Mouse (Mus musculus) splenic B cell, adult 2 months (primary cell): Measurements from ENCODE around the gene Myb.

Experiments used
- DNase-seq: peaks from one replicate; pipeline ENCODE4 v3.0.0-alpha.2; 2011; ENCODE audit warnings: low read depth, low spot score
- H3K27me3 ChIP-seq: 2 replicates; pipeline ENCODE4 v1.6.1; 2012; ENCODE audit warnings: mild to moderate bottlenecking, low read length, moderate library complexity, mixed read lengths; ENCODE audit not compliant: control insufficient read depth, poor library complexity, insufficient read depth, severe bottlenecking
- H3K36me3 ChIP-seq: 2 replicates; pipeline ENCODE4 v1.6.1; 2012; ENCODE audit warnings: mild to moderate bottlenecking, low read length, moderate library complexity, mixed read lengths; ENCODE audit not compliant: control insufficient read depth, poor library complexity, insufficient read depth, severe bottlenecking

Myb gene

DNA sequence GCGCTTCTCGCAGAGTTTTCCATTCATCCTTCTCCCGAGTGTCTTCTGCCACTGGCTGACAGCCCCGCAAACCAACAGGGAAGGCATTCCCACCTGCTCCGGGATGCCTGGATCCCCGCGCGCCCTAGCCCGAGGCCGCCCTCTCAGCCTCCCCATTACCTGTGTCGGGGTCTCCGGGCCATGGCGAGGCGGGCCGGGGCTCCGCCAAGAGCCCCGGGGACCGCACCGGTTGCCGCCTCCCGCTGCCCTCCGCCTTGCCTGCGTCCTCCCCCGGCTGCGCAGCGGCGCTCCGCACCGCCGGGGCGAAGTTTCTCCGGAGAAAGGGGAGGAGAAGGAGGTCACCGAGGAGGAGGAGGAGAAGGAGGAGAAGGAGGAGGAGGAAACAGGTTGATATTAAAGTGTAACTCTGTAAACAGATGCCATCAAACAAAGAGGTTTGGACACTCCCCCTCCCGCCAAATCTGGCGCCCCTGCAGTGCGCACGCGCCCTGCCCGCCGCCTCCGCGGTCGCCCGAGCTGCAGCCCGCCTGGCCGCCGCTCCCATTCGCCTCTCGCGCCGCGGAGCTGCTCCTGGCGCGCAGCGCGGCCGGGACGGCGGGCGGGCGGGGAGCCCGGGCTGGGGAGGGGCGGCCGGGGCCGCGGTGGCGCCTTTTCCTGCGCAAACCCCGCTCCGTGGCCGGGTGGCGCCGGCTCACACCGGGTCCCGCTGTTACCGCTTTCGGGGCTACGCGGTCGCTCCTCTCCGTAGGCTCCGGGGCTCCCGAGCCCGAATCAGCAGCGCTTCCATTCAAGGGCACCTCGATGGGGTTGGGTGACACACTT, at the start of gene Myb:
Myb (minus strand) TSS at position 448 of the 822 bp plus-strand sequence.
- peak; percentile 74 for DNase-seq
- no peaks in the 10 kb centered on the region for H3K27me3 ChIP-seq
- H3K36me3 ChIP-seq = no peaks in the 10 kb centered on the region

DNA sequence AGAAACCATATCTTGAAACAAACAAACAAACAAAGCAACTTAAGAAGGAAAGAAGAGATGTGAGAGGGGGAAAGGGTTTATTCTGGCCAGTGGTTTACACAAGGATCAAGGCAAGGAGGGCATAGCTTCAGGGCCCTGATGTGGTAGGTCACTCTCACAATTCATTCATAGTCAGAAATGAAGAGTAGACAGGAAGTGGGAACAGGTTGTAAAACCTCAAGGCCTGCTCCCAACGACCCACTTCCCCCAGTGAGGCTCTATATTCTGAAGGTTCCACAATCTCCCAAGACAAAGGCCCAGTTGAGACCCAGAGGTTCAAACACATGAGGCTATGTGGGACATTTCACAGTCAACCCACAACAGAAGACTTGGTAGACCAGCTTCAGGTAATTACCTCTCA, 46.6 kb upstream of the Myb start:
- DNase-seq = no peak
- H3K27me3 ChIP-seq = no peaks in the 10 kb centered on the region
- no peaks in the 10 kb centered on the region for H3K36me3 ChIP-seq

DNA sequence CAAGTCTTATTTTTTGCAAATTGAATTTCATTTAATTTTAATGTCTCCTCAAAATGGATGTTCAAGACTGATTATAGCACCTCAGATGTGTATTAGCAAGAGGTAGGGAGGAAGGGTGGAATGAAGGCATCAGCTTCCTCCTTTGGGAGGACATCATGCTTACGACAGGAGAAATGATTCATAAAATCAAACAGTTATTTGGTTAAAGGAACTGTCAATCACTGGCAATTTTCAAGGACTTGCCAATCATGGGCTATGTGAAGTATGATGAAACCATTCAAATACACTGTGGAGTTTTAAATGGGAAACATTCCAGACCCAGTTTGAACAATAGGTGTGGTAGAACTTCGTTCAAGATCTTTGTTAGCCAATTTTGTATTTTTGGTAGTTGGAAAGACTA, 45.4 kb upstream of the Myb start:
- Histone ChIP-seq H3K36me3 (no peaks in the 10 kb centered on the region), H3K27me3 (no peaks in the 10 kb centered on the region)
- DNase-seq = no peak

DNA sequence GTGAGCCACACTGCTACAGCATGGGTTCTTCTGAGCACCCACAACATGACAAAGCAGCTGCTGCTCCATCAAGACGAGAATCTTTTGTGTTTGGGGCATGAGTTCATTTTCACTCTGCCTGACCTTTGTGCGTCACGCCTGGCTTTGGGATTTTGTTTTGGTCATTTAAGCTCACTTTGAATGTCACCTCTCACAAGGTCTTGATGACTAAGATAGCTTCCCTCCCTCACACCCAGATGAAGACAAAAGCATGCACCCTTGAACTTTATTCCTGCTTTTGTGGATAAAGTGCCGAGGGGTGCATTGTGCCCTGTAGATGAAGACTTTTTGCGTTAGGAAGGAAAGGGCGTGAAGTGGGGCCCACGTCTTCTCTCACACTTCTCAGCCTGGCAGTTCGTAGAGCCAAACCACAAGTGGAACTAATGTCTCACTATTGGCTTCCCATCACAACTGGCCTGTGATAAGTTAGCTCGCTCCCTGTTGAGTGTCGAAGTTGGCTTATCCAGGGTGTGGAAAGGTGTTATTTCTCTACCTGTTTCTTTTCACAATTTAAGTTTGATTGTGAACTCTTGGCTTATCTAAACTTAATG, 43.8 kb upstream of the Myb start:
- no peak for DNase-seq
- Histone ChIP-seq H3K27me3 (no peaks in the 10 kb centered on the region), H3K36me3 (no peaks in the 10 kb centered on the region)

DNA sequence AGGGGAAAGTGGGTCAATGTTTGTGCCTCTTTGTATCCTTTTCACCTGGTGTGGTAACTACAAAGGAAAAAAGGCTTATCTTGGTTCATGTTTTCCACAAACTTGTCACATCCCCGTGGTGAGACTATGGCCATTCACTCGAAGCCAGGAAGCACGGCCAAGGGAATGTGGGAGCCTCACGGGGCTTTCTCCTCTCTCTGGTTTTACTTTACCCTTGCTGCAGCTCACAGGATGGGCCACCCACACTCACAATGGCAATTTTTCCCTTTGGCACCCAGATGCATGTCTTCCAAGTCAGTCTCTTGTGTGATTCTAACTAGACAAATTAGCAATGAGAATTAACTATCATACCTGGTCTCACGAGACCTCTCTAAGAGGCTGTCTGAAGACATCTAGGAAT, 43.1 kb upstream of the Myb start:
- no peak for DNase-seq
- Histone ChIP-seq H3K27me3 (no peaks in the 10 kb centered on the region), H3K36me3 (no peaks in the 10 kb centered on the region)

DNA sequence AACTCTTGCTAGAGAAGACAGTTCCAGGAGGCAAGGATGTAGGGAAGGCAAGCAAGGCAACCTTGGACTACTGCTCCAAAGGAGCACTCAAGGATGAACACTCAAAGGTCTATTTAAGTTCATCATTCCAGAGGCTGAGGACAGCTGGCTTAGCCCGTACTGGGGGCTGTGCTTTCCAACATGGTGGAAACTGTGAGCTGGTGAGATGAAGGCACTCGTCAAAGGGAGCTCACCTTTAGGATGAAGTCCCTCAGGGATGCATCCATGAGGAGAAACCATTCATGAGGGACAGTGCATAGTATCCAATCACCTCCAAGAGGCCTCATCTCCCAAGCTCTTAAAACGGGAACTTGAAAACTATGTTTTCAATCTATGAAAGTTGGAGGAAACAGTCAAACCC, 42.7 kb upstream of the Myb start:
- Histone ChIP-seq H3K27me3 (no peaks in the 10 kb centered on the region), H3K36me3 (no peaks in the 10 kb centered on the region)
- DNase-seq = no peak

DNA sequence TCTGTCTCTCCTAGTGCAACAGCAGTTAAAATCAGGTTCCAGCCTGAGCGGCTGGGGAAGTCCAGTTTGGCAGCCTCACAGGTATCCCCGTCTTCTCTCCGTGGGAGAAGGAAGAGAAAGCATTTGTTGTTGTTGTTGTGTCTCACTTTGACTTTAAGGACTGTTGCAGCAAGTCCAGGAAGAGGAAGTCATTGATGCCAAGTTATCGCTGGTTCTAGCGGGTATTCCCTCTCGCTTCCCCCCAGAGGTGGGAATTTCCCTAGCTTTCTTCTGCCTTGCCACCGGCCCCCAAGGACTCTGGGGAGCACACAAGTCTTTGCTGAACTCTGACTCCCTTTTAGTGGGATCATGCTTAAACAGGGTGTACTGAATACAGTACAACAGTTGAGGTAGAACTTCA, 40.0 kb upstream of the Myb start:
- Histone ChIP-seq H3K36me3 (no peaks in the 10 kb centered on the region), H3K27me3 (no peaks in the 10 kb centered on the region)
- no peak for DNase-seq

DNA sequence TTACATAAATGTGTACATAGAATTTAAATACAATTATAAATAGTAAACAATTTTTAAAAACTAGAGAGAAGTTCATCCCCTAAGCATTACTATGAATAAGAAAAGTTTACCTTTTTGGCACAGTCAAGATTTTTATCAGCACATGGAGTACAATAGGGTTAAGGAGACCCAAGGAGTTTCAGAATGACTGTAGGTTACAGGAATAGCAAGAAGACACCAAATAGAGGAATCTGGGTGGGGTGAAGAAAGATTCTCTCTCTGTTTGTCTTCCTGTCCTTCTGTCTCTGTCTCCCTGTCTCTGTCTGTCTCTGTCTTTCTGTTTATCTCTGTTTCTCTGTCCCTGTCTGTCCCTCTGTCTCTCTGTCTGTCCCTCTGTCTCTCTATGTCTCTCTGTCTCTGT, 39.5 kb upstream of the Myb start:
- DNase-seq = no peak
- no peaks in the 10 kb centered on the region for H3K27me3 ChIP-seq

DNA sequence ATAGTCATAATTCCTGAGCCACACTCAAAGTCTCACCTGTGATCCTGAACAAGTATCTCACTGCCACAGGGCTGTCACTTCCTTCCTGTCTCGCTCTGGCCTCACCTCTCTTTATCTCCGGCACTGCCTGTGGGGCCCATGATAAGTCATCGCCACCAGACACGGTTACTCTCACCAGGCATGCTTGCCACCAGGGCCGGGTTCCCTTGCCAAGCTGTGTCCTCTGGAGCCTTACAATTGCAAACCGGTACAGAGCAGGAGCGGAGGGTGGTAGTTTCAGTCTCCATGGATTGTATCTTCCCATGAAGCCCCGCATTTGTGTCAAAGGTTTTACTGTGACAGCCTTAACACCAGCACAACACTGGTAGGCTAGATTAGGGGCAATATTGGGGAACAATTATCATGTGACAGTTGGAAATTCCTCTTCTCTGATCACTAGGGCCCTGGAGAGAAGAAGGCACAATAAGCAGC, 35.9 kb upstream of the Myb start:
- H3K27me3 ChIP-seq = no peaks in the 10 kb centered on the region
- DNase-seq = no peak
- H3K36me3 ChIP-seq = no peaks in the 10 kb centered on the region

More for the DNA sequence above, 39.5 kb upstream of the Myb start:
- H3K36me3 ChIP-seq = no peaks in the 10 kb centered on the region

DNA sequence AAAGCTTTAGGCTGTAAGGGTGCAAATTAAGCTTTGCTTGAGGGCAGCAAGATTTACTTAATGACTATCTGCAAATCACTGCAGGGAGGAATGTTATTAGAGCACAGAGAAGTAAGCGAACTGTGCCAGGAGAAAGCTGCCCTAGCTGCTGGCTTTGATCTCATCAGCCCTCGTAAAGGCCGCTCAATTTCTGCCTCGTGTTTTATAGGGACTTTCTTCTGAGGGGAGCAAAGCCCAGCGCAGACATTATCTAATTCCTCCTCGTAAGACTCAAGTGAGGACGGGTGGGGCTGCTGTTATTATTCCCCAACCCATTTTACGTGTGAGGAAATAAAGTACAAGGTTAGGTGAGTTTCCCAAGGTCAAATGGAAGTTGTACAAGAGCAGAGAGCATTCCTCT, 34.8 kb upstream of the Myb start:
- H3K36me3 ChIP-seq = no peaks in the 10 kb centered on the region
- no peak for DNase-seq
- H3K27me3 ChIP-seq = no peaks in the 10 kb centered on the region

DNA sequence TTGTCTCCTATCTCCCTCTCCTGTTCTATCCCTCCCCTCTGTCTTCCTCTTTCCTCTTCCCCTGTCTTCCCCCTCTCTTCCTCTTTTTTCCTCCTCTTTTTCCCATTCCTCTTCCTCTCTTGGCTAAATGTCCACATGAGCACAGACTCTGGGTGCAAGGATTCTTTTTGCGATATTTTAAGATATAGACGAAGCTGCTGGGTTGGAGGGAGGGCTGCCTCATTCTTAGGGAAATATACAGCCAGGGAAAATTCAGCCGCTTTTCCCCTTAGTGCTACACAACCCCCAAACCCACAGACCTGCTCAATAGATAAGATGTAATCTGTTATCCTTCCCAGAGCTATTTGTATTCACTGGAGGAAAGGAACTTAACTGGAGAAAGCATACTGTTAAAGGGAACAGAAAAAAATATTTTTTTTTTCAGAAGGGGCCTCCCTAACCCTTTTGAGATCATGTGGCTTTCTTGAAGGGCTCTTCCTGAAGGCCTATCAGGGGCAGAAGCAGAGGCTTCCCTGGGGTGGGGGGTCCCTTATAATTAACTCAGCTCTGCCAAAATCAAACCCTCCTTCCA, 33.2 kb upstream of the Myb start:
- no peaks in the 10 kb centered on the region for H3K27me3 ChIP-seq
- no peaks in the 10 kb centered on the region for H3K36me3 ChIP-seq
- DNase-seq = no peak

DNA sequence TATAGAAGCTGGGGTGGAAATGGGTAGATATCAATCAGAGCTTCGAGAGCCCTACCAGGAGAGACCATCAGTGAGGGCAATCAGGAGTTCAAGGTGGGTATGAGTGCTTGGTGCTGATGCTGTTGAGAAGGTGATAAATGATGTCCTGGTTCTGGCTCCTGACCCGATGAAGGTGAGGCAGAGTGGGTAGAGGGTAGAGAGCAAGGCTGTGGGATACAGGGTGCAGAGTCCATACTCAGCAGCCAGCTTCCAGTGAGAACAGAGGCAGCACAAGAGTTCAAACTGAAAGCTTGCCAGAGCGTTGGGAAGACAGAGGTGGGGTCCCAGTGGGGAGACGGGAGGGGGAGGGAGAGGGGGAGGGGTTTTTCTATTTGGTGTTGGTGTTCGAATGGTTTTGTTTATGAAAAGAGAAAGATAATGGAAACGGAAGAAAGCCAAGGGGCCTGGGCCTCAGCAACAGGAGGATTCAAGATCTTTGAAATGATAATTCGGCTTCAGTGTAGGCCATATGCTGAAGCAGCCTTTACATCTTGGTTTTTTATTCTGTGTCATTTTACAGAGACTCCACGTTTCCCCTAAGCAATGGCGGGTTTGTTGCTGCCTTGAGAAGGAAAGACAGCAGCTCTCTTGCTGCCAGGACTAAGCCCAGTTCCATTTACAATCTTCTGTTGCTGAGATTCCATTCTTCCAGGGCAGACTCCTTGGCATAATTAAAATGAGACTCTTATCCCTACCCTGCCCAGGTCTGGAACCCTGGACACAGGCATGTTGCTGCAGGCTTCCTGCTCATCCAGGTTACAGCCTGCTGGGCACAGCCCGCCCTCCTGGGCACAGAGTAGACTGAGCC, 32.5 kb upstream of the Myb start:
- no peaks in the 10 kb centered on the region for H3K27me3 ChIP-seq
- no peak for DNase-seq

DNA sequence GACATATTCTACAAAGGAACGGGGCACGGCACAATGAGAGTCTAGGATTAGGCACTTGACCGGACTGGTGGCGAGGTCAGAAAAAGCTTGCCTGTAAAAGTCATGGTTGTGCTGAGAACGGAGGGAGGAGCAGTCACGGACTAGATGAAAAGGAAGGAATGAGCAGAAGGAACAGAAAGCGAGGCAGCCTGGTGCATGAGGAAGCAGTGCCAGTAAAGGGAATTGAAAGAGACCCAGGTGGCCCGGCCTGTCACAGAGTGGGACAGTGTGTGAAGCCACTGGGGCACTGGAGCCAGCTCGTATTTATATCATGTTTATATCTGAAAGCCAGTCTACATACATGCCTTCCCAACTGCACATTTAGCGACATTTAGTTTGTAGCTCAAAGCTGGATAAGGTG, 31.7 kb upstream of the Myb start:
- DNase-seq = peak; percentile 66
- no peaks in the 10 kb centered on the region for H3K36me3 ChIP-seq
- H3K27me3 ChIP-seq = no peaks in the 10 kb centered on the region

More for the DNA sequence above, 32.5 kb upstream of the Myb start:
- H3K36me3 ChIP-seq = no peaks in the 10 kb centered on the region

DNA sequence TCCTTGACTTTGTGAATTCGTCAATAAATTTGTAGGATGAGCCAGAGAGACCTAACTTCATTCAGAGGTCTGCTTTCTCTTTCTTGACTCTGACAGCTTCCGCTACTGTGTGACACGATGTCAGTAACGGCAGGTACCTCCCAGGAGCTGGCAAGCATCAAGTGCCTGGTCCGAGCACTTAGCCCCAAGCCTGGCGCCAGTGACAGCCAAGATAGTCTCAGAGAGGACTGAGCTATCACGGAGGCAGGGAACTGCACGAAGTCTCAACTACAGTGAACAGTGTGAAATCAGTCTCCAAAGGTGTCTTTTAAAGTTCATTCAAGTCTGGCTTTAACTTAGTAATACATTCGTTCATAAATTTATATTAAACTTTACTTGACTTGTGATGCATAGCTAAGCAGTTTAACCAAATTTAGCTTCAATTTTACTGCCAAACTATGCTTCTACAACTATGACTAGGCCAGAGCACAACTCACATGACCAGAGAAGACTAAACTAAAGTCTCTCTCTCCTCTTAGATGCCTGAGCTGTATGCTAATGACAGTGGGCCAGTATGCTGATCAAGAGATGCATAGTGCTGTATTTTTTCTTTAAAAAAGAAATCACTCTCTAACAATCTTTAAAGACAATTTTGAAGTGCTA, 29.1 kb upstream of the Myb start:
- H3K27me3 ChIP-seq = no peaks in the 10 kb centered on the region
- no peak for DNase-seq
- H3K36me3 ChIP-seq = no peaks in the 10 kb centered on the region
